Mouse (Mus musculus) 3134 (cell line): ENCODE measurements around the gene Wdtc1.

Source experiments
- DNase-seq: peaks from one replicate; pipeline ENCODE4 v3.0.0-alpha.2; 2011; ENCODE audit warnings: low spot score; ENCODE audit not compliant: insufficient read length; ENCODE audit errors: extremely low read depth

Gene Wdtc1

GRCm38 (mm10) chr4:133353367-133354365, at the start of gene Wdtc1:
Gene Wdtc1, minus strand, starts transcription at chr4:133353481.
- DNase-seq: peak; percentile 78

DNA sequence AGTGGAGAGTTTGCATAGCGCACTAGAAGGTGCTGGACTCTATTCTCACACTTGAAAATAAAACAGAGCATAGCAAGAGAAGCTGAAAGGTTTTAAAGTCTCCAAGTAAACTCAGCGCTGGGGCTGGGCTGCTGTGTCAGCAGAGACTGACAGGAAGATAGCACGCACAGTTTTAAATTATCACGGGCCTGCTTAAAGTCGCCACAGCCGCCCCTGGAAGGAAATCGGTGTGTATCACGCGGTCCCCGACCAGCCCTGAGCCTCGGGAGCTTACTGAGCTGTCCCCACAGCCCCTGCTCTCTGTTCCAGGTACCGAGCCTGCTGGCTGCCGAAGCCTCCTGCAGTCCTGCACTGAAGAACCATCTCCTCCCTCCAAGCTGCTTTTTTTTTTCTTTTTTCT, 48.7 kb upstream of the Wdtc1 start:
- DNase-seq: no peak

DNA sequence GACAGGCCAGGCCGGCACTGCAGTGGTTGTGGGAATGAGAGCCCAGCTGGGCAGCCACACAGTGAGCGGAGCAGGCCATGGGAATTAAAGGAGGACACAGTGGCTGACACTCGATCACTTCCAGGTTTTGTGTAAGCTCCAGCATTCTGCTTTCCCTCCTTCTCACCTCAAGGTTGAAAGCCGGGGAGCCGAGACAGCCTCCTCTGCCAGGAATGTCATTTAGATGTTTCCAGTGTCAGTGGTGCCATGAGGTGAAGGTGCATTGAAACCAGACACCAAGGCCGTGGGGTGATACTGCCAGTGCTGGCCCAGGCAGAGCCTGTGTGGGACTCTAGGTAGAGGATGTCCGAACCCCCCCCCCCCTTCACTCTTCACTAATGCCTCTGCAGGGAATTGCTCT, 46.8 kb upstream of the Wdtc1 start:
- no peak for DNase-seq

GRCm38 (mm10) chr4:133399509-133399908, 46.2 kb upstream of the Wdtc1 start:
- no peak for DNase-seq

DNA sequence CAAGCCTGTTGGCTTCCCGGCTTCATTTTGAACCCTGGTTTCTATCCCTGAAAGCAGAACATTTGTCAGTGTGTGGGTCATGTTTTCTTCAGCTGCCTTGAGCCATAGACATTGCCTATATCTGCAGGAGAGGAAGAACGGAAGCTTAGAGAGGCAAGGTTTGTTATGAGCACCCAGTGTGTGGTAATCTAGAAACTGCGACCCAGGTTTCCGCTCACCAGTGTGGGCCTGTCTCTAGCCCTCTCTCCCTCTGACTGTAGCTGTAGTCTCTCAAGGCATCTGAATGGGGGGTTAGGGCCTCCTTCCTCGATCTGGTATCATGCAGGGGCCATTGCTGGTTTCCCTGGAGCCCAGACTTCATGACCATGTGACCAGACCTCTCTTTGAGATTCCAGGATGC, 45.3 kb upstream of the Wdtc1 start:
- no peak for DNase-seq

DNA sequence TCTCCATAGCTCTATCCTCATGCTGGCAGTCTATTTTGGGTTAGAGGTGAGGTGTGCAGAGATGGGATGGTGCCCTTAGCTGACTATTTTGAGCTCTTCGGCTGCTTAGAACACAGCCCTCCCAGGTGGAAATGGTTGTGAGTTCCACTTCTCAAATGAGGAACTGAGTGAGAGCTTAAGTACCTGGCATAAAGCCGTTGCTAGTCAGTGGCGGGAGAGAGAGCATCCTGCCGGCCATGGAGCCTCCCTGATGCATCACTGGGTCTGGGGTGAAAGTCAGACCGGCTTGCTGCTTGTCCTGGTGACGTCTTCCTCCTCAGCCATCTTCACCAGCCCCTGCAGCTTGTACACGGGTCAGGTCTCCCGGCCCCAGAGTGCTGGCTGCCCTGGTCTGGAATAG, 44.7 kb upstream of the Wdtc1 start:
- DNase-seq: no peak

- no peak for DNase-seq
These were observed 44.0 kb upstream of the Wdtc1 start for GRCm38 (mm10) chr4:133397299-133397698.

DNA sequence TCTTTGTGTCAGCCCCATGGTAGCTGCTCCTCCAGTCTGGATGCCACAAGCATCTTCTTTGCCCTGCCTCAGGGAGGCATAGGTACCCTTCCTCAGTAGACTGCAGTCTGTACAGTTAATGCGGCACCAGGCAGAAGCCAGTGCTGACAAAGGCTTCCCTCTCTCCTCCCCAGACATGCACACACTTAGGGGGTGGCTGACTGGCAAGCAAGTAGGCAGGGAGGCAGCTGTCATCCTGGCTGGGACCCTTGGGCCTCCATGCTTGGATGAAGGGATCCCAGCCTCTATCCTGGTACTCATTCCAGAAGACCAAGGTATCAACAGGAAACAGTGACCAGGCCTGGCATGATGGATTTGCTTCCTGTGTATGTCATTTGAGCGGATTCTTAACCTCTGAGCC, 42.8 kb upstream of the Wdtc1 start:
- DNase-seq: no peak

DNA sequence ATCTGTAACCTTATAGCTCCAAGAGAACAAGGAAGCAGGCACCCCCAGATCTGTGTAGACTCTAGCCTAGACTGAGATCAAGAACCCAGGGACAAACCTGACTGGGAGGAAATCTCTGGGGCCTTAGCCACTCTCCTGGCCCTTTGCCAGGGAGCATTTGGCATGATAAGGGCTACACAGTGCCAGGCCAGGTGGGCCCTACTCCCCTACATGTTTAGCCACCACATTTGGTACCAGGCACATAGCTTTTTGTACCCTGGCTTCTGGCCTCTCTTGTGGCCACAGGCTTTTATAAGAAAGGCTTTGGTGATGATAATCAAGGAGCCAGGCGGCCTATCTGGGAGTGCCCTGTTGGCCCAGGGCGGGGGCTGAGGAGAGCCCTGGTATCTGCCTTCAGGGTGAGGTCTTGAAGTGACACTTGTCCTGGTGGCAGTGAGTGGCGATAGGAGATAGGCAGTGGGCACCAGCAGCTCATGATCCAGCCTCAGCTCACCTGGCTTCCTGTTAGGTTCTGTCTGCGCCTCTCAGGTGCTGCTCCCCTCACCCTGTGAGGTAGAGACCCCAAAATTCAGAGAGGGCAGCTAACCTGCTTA, 41.8 kb upstream of the Wdtc1 start:
- no peak for DNase-seq

- DNase-seq: no peak
These were observed 38.1 kb upstream of the Wdtc1 start for GRCm38 (mm10) chr4:133391185-133392040.

DNA sequence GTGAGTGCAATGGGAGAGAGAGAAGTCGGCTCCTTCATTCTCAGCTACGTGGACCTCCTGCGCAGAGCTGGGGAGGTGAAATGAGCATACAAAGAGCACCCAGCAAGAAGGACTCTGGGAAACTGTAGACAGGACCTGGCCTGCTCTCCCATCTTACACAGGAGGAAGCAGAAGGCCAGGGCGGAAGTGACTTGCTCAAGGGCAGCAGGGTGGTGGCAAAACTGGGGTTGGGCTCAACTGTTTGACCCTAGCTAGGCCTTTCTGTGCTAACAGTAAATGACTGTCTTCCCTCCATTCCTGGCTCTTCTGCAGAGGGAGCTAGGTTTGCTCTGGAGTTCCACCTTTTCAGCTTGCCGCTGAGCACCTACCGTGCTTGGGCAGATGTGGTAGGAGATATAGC, 37.3 kb upstream of the Wdtc1 start:
- no peak for DNase-seq

GRCm38 (mm10) chr4:133390042-133390441, 36.8 kb upstream of the Wdtc1 start:
- no peak for DNase-seq

- DNase-seq: no peak
These were observed 35.7 kb upstream of the Wdtc1 start for GRCm38 (mm10) chr4:133388781-133389552.

GRCm38 (mm10) chr4:133387053-133387452, 33.8 kb upstream of the Wdtc1 start:
- no peak for DNase-seq

DNA sequence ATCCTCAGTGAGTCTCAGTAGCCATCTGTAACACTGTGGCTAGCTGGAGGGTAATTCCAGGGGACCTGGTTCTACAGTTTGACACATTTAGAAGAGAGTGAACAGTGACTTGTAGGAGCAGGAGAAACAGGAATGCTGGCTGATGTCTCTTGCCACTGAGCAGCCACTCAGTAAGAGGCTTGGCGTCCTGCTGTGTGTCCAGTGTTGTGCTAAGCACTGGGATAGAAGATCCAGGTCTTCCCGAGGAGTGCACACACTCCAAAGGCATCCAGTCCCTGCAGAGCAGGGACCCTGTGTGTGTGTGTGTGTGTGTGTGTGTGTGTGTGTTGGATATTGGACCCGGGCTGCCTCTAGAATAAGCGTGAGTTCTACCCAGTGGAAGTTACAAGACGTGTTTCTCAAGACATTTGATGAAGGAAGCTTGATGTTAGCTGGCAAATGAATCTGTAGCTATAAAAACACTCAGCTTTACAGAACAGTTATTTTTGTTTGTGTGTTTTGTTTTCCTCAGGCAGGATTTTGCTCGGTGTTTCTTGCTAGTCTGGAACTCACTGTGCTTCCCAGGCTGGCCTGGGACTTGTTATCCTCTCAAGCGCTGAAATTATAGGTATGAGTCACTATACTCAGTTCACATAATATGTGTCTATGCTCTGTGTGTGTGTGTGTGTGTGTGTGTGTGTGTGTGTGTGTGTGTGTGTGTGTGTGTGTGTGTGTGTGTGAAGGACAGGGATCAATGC, 32.9 kb upstream of the Wdtc1 start:
- no peak for DNase-seq

GRCm38 (mm10) chr4:133381141-133381540, 27.9 kb upstream of the Wdtc1 start:
- no peak for DNase-seq

DNA sequence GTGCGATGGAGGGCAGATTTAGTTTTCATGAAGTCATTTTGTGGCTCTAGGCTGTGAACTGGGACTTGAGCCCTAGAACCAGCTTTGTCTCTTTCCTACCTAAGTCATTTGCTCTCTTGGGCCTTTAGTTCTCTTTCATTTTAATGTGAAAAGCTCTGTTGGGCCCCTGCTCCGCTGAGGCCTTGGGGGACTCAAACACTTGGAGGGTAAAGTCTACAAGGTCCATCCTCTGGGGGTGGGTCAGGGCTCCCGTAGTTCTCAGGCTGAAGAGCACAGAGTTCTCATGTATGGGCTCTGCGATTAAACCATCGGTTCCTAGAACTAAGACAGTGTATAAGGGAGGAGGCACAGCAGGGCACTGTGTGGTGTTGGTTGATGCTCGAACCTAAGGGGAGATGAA, 27.3 kb upstream of the Wdtc1 start:
- no peak for DNase-seq

DNA sequence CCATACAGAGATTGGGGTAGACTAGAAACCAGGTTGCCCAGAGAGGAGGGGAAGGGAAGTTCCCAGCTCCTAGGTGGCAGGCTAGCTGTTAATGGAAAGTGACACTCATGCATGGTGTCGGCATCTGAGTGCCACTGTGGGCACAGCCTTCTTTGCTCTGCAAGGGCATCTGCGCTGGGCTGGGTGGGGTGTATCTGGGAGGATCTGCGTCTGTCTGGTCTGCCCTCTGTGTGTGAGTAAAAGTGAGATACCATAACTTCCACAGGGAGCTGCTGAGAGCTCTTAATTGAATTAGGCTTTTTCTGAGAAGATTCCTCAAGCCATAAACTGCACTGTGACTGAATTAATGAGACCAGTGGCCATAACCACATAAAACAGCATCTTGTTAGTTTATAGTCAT, 26.6 kb upstream of the Wdtc1 start:
- no peak for DNase-seq

DNA sequence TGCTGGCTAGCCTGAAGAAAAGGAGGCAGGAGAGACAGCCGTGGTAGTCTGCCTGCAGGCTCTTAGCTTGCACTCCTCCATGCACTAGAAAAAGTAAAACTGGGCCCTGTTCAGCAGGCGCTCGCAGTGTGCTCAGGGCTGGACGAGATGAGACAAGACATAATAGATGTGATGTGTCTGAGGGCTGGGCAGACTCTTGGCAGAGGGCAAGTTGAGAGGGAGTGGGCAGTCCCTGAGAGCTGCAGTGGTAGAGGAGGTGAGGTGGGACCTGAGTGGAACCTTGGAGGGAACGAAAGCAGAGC, 25.7 kb upstream of the Wdtc1 start:
- DNase-seq: no peak
